Comparison of ENCODE assay signal across 21 mouse cellular contexts in the genomic region with DNA sequence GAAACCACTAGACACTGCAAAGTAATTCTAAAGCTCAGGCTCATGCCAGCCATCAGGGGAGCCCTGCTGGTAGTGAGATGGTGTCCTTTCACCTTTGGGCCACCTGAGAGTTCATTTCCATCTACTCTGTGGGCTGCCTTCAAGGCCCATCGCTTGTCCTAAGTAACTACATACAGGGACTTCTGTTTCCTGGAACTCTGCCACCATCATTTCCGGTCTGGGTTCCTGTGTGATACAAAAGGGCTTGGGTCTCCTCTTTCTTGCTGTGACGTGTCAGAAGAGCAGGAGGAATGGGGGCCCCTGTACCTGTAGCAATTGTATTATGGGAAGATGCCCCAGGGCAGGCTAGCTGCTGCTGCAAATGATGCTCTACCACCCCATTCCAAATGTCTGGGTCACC.
"Had no signal": no experiment of that assay in that cellular context is flagged by ENCODE, and none has a peak within 500 bp of the region (broad histone marks: within the 10 kb centered on the region; RNA-seq: fewer than 3 reads in every experiment).

No protein-coding gene starts in this region.

- DNase-seq: forebrain, postnatal 0 days; gastrocnemius, postnatal 14 days; gastrocnemius, postnatal 36 days; heart, adult 11 months; heart, adult 2 months; heart, postnatal 14 days; heart, postnatal 36 days; kidney, postnatal 14 days; layer of hippocampus, adult 9-11 months; layer of hippocampus, postnatal 36 days; left cerebral cortex, postnatal 4 days had no signal

- H3K4me3 ChIP-seq: forebrain, embryonic 15.5 days; heart, adult 2 months; heart, embryonic 13.5 days; heart, embryonic 15.5 days; hindbrain, embryonic 13.5 days; hindbrain, embryonic 15.5 days; kidney, embryonic 15.5 days; limb, embryonic 13.5 days; limb, embryonic 15.5 days; liver, embryonic 12.5 days had no signal

- H3K27ac ChIP-seq: forebrain, embryonic 15.5 days; heart, embryonic 13.5 days; heart, embryonic 15.5 days; hindbrain, embryonic 13.5 days; hindbrain, embryonic 15.5 days; hindbrain, postnatal 0 days; kidney, embryonic 15.5 days; limb, embryonic 13.5 days; limb, embryonic 15.5 days; liver, embryonic 12.5 days had no signal

- H3K4me1 ChIP-seq: hindbrain, embryonic 15.5 days; limb, embryonic 13.5 days had no signal

- H3K36me3 ChIP-seq: heart, embryonic 13.5 days; heart, embryonic 15.5 days; hindbrain, embryonic 15.5 days had no signal

- H3K27me3 ChIP-seq: forebrain, embryonic 15.5 days; heart, embryonic 13.5 days; heart, embryonic 15.5 days; hindbrain, embryonic 13.5 days; hindbrain, embryonic 15.5 days; kidney, embryonic 15.5 days; limb, embryonic 13.5 days; limb, embryonic 15.5 days; liver, embryonic 12.5 days had no signal
